Mouse (Mus musculus): ENCODE measurements around the gene Slc34a1.

GRCm38 (mm10) chr13:55381790-55382189 lies 16.2 kb upstream of the Slc34a1 start:
- no peak for TF ChIP-seq GATA1 (IDR thresholded peaks at IDR 0.05; ENCODE audit: borderline replicate concordance, low read length)
- no peak for TF ChIP-seq CTCF (IDR thresholded peaks at IDR 0.05; ENCODE audit: low read depth, low read length)
- TF ChIP-seq TAL1 (conservative IDR thresholded peaks at IDR 0.05; ENCODE audit: low read depth, low read length) = no peak
